Mouse (Mus musculus): ENCODE measurements at regions not wholly inside any gene's neighbourhood (a gene's known extent, or its start where the extent isn't known, plus 50 kb on each side); places are given as distances from the start of the nearest gene placed in this dataset.
A peak's percentile ranks its signal among the peaks of the same experiment; 100 is the strongest.

DNA sequence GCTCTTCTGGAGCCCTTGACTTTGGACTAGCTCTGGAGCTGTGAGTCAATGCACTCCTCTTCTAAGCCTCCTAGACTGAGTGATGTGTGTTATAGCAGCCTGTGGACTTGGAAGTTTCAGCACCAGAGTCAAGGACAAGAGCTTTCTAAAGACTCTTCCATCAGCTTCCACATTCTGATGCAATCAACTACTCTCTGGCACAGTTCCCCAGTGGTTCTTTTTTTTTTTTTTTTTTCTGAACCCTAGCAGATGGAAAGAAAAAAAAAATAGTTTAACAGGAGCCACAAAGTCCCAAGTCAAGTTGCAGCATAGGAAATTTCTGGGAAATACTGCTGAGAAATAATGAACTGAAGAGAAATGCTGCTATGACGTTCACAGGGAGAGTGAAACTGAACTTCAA is 324.4 kb upstream of the Tle4 start:
- Histone ChIP-seq H3K9me3 (no peaks in the 10 kb centered on the region), H3K9ac (no peak overlapping the region), H3K4me3 (no peak overlapping the region), H3K4me1 (no peaks in the 10 kb centered on the region), H3K27ac (replicated peaks) (no peak overlapping the region), H3K36me3 (no peaks in the 10 kb centered on the region), H3K4me2 (no peak overlapping the region), H3K27me3 (replicated peaks) (no peaks in the 10 kb centered on the region; the same call in 1 of the 2 replicates)
- no peak for ATAC-seq (ENCODE audit: extremely low read depth, insufficient number of reproducible peaks, low FRiP score, low TSS enrichment)
- WGBS: 74% methylated on average over 1 of the region's 1 CpGs

DNA sequence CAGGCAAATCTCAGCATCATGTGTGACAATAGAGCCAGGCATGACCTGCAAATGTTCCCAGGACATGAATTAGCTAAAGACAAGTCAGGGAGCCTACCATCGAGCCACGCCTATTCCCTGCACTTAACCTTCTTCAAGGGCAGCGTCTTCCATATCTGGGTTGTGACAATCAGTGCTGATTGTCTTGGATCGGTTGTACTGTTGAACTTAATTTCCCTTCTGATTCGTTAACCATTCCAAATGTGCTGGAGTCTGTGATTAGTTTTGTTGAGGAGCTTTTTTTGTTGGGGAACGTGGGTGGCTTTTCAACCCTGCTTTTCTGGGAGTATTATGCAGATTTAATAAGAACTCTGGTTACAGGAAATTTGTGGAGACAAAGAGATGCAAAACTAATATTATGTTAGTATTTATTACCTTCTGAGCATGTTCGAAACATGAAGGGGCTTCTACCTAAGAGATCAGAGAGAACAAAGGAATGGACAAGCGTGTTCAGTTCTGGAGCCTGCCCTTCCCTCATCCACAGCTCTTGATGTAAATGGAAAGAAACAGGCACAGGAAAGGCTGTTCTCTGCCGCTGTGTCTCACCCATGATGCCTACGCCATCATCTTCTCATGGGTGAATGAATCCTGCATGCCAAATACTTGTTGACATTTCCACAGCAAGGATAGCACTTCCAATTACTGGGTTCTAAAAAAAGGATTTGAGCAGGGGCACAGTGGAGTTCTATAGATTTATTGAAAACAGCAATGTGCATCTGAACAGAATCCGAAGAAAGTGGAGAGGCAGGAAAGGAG is 313.4 kb upstream of the Tle4 start:
- H3K27me3 ChIP-seq (replicated peaks): no peaks in the 10 kb centered on the region
- no peak overlapping the region for H3K4me2 ChIP-seq
- H3K9me3 ChIP-seq: no peaks in the 10 kb centered on the region
- H3K9ac ChIP-seq: no peak overlapping the region
- H3K36me3 ChIP-seq: no peaks in the 10 kb centered on the region
- H3K4me1 ChIP-seq: no peaks in the 10 kb centered on the region
- ATAC-seq (ENCODE audit: extremely low read depth, insufficient number of reproducible peaks, low FRiP score, low TSS enrichment): no peak
- WGBS: 73% methylated on average over 11 of the region's 11 CpGs
- no peak overlapping the region for H3K4me3 ChIP-seq
- H3K27ac ChIP-seq (replicated peaks): no peak overlapping the region

DNA sequence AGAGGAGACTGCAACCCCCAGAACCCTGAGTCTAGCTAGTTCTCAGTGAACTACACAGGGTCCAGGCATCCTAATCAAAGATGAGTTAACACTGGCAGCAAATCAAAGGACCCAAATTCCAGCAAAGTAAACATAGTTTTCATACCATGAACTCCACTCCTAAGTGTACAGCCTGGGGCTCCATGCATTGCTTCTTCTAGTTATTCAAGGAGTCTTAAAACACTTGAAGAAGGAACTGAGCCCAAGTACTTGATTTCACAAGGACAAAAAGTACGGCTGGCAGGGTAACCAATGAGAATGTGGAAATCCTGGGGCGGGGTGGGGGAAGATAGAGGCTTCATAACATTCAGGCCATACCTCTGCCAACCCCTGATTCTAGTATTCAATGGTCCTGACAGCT is 297.0 kb upstream of the Tle4 start:
- no peaks in the 10 kb centered on the region for H3K36me3 ChIP-seq
- no peak for ATAC-seq (ENCODE audit: extremely low read depth, insufficient number of reproducible peaks, low FRiP score, low TSS enrichment)
- H3K9ac ChIP-seq: no peak overlapping the region
- H3K4me1 ChIP-seq: peaks cover 16% of the 10 kb centered on the region
- H3K4me3 ChIP-seq: no peak overlapping the region
- H3K27ac ChIP-seq (replicated peaks): no peak overlapping the region
- H3K4me2 ChIP-seq: no peak overlapping the region
- peaks cover 15% of the 10 kb centered on the region for H3K27me3 ChIP-seq (replicated peaks)
- WGBS: 71% methylated on average over 2 of the region's 2 CpGs
- H3K9me3 ChIP-seq: no peaks in the 10 kb centered on the region

DNA sequence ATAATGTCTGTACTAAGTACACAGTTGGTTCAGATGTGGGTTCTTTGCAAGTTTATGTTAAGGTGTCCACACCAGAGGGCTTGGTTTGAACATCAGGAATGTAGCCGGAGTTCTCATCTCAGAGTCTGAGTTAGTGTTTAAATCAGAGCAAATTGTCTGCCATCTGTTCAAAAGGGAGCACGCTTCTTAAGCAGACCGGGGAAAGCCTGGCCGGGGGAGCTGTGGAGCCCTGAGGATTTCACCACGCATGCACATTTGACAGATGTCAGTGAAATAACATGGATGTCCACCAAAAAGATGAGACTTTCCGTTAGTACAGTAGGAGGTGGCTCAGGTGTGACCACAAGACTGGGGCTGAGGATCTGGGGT is 294.5 kb upstream of the Tle4 start:
- no peak for ATAC-seq (ENCODE audit: extremely low read depth, insufficient number of reproducible peaks, low FRiP score, low TSS enrichment)
- H3K27me3 ChIP-seq (replicated peaks): peaks cover 40% of the 10 kb centered on the region
- H3K4me3 ChIP-seq: no peak overlapping the region
- WGBS: 75% methylated on average over 6 of the region's 6 CpGs
- H3K27ac ChIP-seq (replicated peaks): no peak overlapping the region
- no peaks in the 10 kb centered on the region for H3K9me3 ChIP-seq
- no peak overlapping the region for H3K4me2 ChIP-seq
- H3K36me3 ChIP-seq: no peaks in the 10 kb centered on the region
- H3K4me1 ChIP-seq: peaks cover 16% of the 10 kb centered on the region
- no peak overlapping the region for H3K9ac ChIP-seq

DNA sequence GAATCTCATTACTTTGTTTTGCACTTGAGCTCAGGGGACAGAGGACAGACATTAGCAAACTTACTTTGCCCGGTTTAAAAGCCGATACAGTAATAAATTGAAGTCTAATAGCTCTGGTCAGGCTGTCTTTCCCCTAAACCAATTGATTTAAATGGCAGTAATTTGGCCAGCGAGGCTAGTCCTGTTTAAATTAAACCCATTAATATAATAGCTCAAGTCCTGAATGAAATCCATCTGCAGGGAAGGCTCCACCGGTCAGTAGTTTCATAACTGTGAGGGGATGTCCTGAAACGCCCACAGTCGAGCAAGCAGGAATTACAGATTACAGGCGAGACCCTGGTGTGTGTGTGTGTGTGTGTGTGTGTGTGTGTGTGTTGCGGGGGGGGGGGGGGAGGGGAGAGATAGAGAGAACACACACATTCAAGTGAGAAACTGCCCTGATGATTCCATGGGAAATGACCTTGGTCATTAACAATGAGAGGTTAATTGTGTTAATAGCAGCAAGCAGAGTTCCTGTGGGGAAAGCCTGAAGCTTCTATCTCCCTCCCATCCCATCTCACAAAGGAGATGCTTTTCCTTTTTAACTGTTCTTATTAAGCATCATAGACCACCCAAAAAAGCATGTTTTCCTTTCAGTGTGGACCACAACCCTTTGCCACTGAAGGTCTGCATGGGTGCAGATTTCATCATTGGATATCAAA is 294.0 kb upstream of the Tle4 start:
- Histone ChIP-seq H3K9ac (no peak overlapping the region), H3K27ac (replicated peaks) (no peak overlapping the region), H3K4me2 (peak overlapping the region; percentile 76), H3K4me3 (no peak overlapping the region), H3K4me1 (peaks cover 16% of the 10 kb centered on the region), H3K36me3 (no peaks in the 10 kb centered on the region), H3K27me3 (replicated peaks) (peaks cover 45% of the 10 kb centered on the region), H3K9me3 (no peaks in the 10 kb centered on the region)
- 41% methylated on average over 7 of the region's 8 CpGs for WGBS
- ATAC-seq (ENCODE audit: extremely low read depth, insufficient number of reproducible peaks, low FRiP score, low TSS enrichment): no peak

DNA sequence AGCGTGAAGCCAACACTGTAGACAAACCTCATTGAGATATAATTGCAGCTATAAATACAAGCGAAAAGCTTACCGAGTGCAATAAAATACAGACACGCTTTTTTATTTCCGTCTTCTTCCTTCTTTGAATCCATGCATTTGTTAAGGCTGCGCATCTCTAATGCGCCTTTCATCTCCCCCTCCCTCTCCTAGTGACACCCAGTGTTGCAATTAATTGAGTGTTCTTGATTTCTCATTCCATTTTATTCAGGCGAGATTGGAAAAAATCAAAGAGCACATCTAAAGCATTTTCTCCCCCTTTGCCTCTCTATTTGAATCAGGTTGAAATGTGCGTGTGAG is 293.2 kb upstream of the Tle4 start:
- peak overlapping the region; percentile 49 for H3K4me3 ChIP-seq
- H3K4me1 ChIP-seq: peaks cover 16% of the 10 kb centered on the region
- H3K9me3 ChIP-seq: no peaks in the 10 kb centered on the region
- 6% methylated on average over 9 of the region's 9 CpGs for WGBS
- H3K4me2 ChIP-seq: peak overlapping the region; percentile 76
- H3K36me3 ChIP-seq: no peaks in the 10 kb centered on the region
- peaks cover 53% of the 10 kb centered on the region for H3K27me3 ChIP-seq (replicated peaks)
- ATAC-seq (ENCODE audit: extremely low read depth, insufficient number of reproducible peaks, low FRiP score, low TSS enrichment): no peak
- peak overlapping the region; percentile 69 for H3K9ac ChIP-seq
- no peak overlapping the region for H3K27ac ChIP-seq (replicated peaks)

DNA sequence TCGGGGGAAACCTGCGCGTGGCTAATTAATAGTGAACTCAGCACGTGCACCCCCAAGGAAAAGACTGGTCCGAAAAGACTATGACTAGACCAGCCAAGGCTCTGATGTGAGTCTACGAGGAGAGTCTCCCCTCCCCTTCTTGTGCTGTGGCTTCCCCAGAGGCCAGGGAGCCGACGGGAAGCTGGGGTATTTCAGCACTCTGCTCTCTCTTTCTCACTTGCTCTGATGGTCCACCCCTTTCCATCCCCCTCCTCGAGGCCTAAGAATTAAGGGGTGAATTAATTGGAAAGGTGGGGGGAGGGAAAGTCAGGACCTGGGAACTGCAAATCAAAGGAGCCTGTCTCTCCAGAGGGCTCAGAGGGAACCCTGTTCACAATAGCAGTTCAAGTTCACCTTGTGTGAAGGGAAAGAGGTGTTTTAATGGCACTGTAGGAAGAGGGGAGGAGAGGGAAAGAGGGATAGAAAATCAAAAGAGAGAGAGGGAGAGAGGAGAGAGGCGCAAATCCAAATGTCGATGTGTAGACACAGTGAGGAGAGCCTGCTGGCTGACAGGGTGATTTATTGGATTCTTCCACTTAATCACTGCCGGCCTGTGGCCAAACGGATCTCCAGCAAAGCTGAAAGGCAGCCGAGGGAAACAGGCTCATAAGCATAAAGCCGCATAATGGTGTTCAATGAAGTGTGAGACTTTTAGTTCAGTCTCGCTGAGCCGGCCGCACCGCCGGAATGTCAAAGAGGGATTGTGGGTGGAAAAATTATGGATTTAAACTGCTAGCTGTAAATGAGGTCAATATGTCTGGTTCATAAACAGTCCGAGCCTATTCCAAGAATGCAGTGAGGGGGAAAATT is 292.6 kb upstream of the Tle4 start:
- peaks cover 57% of the 10 kb centered on the region for H3K27me3 ChIP-seq (replicated peaks)
- H3K4me1 ChIP-seq: peaks cover 16% of the 10 kb centered on the region
- H3K9me3 ChIP-seq: no peaks in the 10 kb centered on the region
- H3K9ac ChIP-seq: peak overlapping the region; percentile 69
- ATAC-seq (ENCODE audit: extremely low read depth, insufficient number of reproducible peaks, low FRiP score, low TSS enrichment): no peak
- H3K27ac ChIP-seq (replicated peaks): no peak overlapping the region
- peak overlapping the region; percentile 76 for H3K4me2 ChIP-seq
- H3K36me3 ChIP-seq: no peaks in the 10 kb centered on the region
- WGBS: 4% methylated on average over 21 of the region's 21 CpGs
- peak overlapping the region; percentile 49 for H3K4me3 ChIP-seq

DNA sequence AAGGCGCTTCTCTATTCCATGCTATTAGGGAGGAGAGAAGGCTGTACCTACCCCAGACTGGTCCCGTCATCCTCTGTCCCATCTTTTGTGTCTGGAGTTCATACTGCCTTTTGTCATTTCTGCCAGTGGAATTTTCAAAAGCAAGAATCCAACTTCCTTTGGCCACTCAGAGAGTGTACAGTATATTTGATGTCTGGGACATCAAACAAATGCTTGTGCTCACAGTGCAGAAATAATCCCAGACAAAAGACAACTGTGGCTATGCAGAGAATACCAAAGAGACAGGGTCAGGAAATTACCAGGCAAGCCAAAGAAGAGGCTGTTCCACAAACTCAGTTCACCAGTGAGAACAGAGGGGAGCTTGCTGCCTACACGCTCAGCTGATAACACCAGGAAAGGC is 291.9 kb upstream of the Tle4 start:
- Histone ChIP-seq H3K9ac (no peak overlapping the region), H3K27me3 (replicated peaks) (peaks cover 57% of the 10 kb centered on the region), H3K27ac (replicated peaks) (no peak overlapping the region), H3K9me3 (no peaks in the 10 kb centered on the region), H3K4me3 (no peak overlapping the region), H3K4me1 (peaks cover 16% of the 10 kb centered on the region), H3K4me2 (peak overlapping the region; percentile 76), H3K36me3 (no peaks in the 10 kb centered on the region)
- WGBS: 56% methylated on average over 3 of the region's 3 CpGs
- ATAC-seq (ENCODE audit: extremely low read depth, insufficient number of reproducible peaks, low FRiP score, low TSS enrichment): no peak

DNA sequence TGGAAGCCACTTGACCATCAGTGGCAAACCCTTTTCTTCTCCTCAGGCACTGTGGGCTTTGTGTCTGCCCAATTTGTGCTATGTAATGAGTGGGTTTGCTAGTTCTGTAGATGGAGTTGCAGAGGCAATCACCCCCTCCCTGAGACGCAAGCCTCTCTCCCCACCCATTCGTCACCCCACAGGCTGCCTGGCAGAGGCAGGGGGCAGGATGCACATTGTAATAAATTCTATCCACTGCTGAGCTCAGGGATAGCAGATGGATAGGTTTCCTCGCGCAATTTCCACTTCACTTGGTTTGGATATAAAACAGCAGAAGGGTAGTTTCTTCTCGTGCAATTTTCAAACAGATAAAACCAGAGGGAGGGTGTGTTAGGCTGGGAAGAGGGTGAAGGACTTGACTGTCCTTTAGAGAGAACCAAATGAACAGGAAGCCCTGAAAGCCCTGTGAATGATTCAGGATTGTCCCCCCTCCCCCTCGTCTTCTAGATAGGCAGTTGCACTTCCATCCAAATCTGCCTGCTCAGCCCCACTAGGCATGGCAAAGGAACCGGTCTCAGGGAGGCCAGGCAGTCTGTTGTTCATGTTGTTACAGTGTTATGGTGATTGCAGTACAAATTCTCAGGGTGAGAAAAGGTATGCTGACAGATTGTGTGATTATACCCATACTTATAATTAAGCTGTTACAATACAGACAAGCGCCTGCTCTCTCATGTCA is 286.0 kb upstream of the Tle4 start:
- Histone ChIP-seq H3K4me2 (peak overlapping the region; percentile 20; the same call in 1 of the 2 replicates), H3K4me1 (peaks cover 13% of the 10 kb centered on the region), H3K9ac (no peak overlapping the region), H3K36me3 (no peaks in the 10 kb centered on the region), H3K9me3 (no peaks in the 10 kb centered on the region), H3K27ac (replicated peaks) (no peak overlapping the region), H3K4me3 (no peak overlapping the region), H3K27me3 (replicated peaks) (peaks cover 53% of the 10 kb centered on the region)
- 35% methylated on average over 8 of the region's 8 CpGs for WGBS
- no peak; the same call in 1 of the 2 replicates for ATAC-seq (ENCODE audit: extremely low read depth, insufficient number of reproducible peaks, low FRiP score, low TSS enrichment)

DNA sequence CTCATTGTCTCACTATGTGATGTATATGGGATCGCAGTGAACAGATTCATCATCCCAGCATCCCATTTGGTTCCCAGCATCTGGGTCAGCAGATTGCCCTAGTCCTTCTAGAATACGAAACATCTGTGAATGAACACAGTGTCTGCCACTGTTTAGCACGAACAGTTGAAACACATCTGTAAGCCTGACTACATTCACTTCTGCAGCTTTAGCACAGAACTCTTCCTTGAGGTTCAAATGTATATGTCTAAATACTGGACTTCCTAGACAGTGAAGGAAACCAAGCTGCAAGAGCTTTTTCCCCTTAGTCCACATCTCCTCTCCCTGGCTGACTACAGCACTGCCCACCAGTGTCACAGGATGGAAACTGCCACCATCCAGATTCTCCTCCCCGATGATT is 283.0 kb upstream of the Tle4 start:
- Histone ChIP-seq H3K4me1 (peaks cover 15% of the 10 kb centered on the region), H3K9ac (no peak overlapping the region), H3K4me3 (no peak overlapping the region), H3K36me3 (no peaks in the 10 kb centered on the region), H3K4me2 (no peak overlapping the region), H3K27ac (replicated peaks) (no peak overlapping the region), H3K27me3 (replicated peaks) (peaks cover 23% of the 10 kb centered on the region), H3K9me3 (no peaks in the 10 kb centered on the region)
- ATAC-seq (ENCODE audit: extremely low read depth, insufficient number of reproducible peaks, low FRiP score, low TSS enrichment): no peak
- WGBS: 79% methylated on average over 4 of the region's 4 CpGs

DNA sequence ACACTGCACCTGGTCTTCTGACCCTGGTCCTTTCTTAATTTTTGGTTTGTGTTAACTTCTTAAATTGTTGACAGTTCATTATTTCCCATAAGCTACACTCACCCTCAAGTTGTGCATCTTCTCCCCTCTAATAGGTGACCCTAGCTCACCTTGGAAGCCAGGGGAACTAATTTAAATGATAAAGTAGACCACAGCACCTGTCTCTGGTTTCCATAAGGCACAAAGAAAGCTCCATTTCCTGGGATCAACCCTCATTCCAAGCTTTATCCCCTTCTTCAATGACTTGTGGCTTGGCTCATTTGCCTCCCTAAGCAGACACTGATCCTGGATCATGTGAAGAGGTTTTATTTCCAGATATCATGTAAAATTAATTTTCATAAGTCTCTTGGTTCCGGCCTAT is 276.1 kb upstream of the Tle4 start:
- no peak overlapping the region for H3K27ac ChIP-seq (replicated peaks)
- no peak overlapping the region for H3K4me3 ChIP-seq
- no peak overlapping the region for H3K9ac ChIP-seq
- no peak for ATAC-seq (ENCODE audit: extremely low read depth, insufficient number of reproducible peaks, low FRiP score, low TSS enrichment)
- H3K9me3 ChIP-seq: no peaks in the 10 kb centered on the region
- H3K36me3 ChIP-seq: no peaks in the 10 kb centered on the region
- peaks cover 3% of the 10 kb centered on the region; the same call in 1 of the 2 replicates for H3K27me3 ChIP-seq (replicated peaks)
- H3K4me2 ChIP-seq: no peak overlapping the region
- 83% methylated on average over 1 of the region's 1 CpGs for WGBS
- peaks cover 9% of the 10 kb centered on the region for H3K4me1 ChIP-seq

All from heart, embryonic 13.5 days (tissue).